Mouse (Mus musculus) neural tube, embryonic 12.5 days (tissue): ENCODE data around the gene Pglyrp4. TPM values are rescaled to one million over a fixed set of nuclear protein-coding genes. Genes with fewer than 3 reads are reported as not detected.

Experiments
- polyA plus RNA-seq: library from polyadenylated mRNA; unstranded; fragments of >200 nt; fragmentation: Nextera tagmentation; extraction: Ambion mirVana; gene quantifications from 2 replicates; pipeline ENCODE4 v1.2.1, GENCODE M21; 2016

The Pglyrp4 gene
- polyA plus RNA-seq, 1 experiment from 2014 or later: not detected

Other genes starting within 250 kb of the Pglyrp4 start
- gene Snapin, start 235.9 kb upstream of the Pglyrp4 start, polyA plus RNA-seq: 81.7 and 87.0 TPM in 2 replicates
- gene Chtop, start 217.4 kb upstream of the Pglyrp4 start, polyA plus RNA-seq: 211 and 215 TPM in 2 replicates
- 5.0 and 7.2 TPM in 2 replicates for gene S100a1, start 212.5 kb upstream of the Pglyrp4 start, polyA plus RNA-seq
- 10.6 and 12.3 TPM in 2 replicates for gene S100a13, start 212.5 kb upstream of the Pglyrp4 start, polyA plus RNA-seq
- not detected in 2 replicates for gene S100a14, start 200.1 kb upstream of the Pglyrp4 start, polyA plus RNA-seq
- 33.3 and 38.3 TPM in 2 replicates for gene S100a16, start 189.7 kb upstream of the Pglyrp4 start, polyA plus RNA-seq
- not detected in 2 replicates for gene S100a3, start 166.3 kb upstream of the Pglyrp4 start, polyA plus RNA-seq
- not detected in 2 replicates for gene S100a2, start 136.7 kb upstream of the Pglyrp4 start, polyA plus RNA-seq
- gene Gm42674, start 125.0 kb upstream of the Pglyrp4 start, polyA plus RNA-seq: not detected in 2 replicates
- 0.46 and 1.0 TPM in 2 replicates for gene S100a4, start 123.1 kb upstream of the Pglyrp4 start, polyA plus RNA-seq
- gene S100a5, start 118.4 kb upstream of the Pglyrp4 start, polyA plus RNA-seq: not detected in 2 replicates
- gene S100a6, start 114.0 kb upstream of the Pglyrp4 start, polyA plus RNA-seq: 14.6 and 16.8 TPM in 2 replicates
- gene S100a7a, start 72.9 kb upstream of the Pglyrp4 start, polyA plus RNA-seq: not detected in 2 replicates
- gene S100a8, start 57.9 kb upstream of the Pglyrp4 start, polyA plus RNA-seq: 15.8 and 23.7 TPM in 2 replicates
- gene S100a9, start 31.2 kb upstream of the Pglyrp4 start, polyA plus RNA-seq: 6.9 and 12.0 TPM in 2 replicates
- not detected in 2 replicates for gene Gm5849, start 51.0 kb downstream of the Pglyrp4 start, polyA plus RNA-seq